Mouse (Mus musculus) neural tube, embryonic 13.5 days (tissue): ENCODE data around the gene Rabepk. TPM values are rescaled to one million over a fixed set of nuclear protein-coding genes. Genes with fewer than 3 reads are reported as not detected.

Source experiments
- polyA plus RNA-seq: library from polyadenylated mRNA; unstranded; fragments of >200 nt; fragmentation: Nextera tagmentation; extraction: Ambion mirVana; gene quantifications from 2 replicates; pipeline ENCODE4 v1.2.1, GENCODE M21; 2015

Gene Rabepk
- polyA plus RNA-seq, 1 experiment from 2014 or later = 27.1 TPM

Other genes with a start within 250 kb of the Rabepk start
- 119 and 120 TPM in 2 replicates for gene Gapvd1, start 44.7 kb downstream of the Rabepk start, polyA plus RNA-seq
- 505 and 686 TPM in 2 replicates for gene Hspa5, start 27.9 kb downstream of the Rabepk start, polyA plus RNA-seq
- gene Fbxw2, start 26.4 kb upstream of the Rabepk start, polyA plus RNA-seq = 76.6 and 80.1 TPM in 2 replicates
- not detected in 2 replicates for gene Gm34653, start 33.1 kb upstream of the Rabepk start, polyA plus RNA-seq
- gene Cutal, start 74.5 kb upstream of the Rabepk start, polyA plus RNA-seq = 0.21 and 0.30 TPM in 2 replicates
- gene Psmd5, start 75.1 kb upstream of the Rabepk start, polyA plus RNA-seq = 87.4 and 90.4 TPM in 2 replicates
- gene Phf19, start 114.1 kb upstream of the Rabepk start, polyA plus RNA-seq = 1.8 TPM in 2 replicates
- gene Traf1, start 161.9 kb upstream of the Rabepk start, polyA plus RNA-seq = 1.7 and 2.9 TPM in 2 replicates